Mouse (Mus musculus): ENCODE results near the gene Hcrtr2. TPM values are rescaled to one million over a fixed set of nuclear protein-coding genes. Genes with fewer than 3 reads are reported as not detected.

The Hcrtr2 gene
- total RNA-seq, 1 experiment: 0.31 TPM

DNA sequence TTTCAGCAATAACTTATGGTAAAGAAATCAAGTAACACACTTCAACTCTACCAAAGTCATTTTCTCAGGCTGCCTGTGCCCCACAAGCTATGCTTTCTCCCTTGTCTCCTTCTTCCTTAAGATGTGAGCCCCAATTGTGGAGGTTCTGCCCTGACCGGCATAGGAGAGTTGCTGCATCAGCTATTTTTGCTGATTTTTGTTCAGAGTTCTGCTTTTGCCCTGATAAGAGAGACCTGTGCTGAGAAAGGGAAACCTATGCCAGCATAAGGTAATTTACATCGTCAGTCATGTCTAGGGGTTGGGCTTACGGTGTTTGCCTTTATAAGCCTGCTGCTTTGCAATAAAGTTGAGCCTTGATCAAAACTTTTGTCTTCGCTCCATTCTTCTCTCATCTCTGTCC lies 71.5 kb downstream of the Hcrtr2 start:
- Histone ChIP-seq H3K27ac (ENCODE audit: insufficient read depth, low read depth, low read length, poor library complexity, severe bottlenecking) (no peak overlapping the region), H3K4me3 (ENCODE audit: insufficient read depth in 1 of 2, low read depth in 1 of 2, low read length in 2 of 2, poor library complexity in 1 of 2, severe bottlenecking in 1 of 2) (no peak overlapping the region)
- peak; percentile 58 for TF ChIP-seq MAFK (IDR thresholded peaks at IDR 0.05; ENCODE audit: insufficient read depth, low read depth, low read length)
- TF ChIP-seq ZNF384 (IDR thresholded peaks at IDR 0.05; ENCODE audit: low read depth, low read length): no peak
- TF ChIP-seq ZC3H11A (IDR thresholded peaks at IDR 0.05; ENCODE audit: borderline replicate concordance, low read depth, low read length): no peak
- TF ChIP-seq CHD2 (IDR thresholded peaks at IDR 0.05; ENCODE audit: low read depth, low read length): no peak
- no peak for TF ChIP-seq HCFC1 (IDR thresholded peaks at IDR 0.05; ENCODE audit: borderline replicate concordance, insufficient read depth, low read length)

DNA sequence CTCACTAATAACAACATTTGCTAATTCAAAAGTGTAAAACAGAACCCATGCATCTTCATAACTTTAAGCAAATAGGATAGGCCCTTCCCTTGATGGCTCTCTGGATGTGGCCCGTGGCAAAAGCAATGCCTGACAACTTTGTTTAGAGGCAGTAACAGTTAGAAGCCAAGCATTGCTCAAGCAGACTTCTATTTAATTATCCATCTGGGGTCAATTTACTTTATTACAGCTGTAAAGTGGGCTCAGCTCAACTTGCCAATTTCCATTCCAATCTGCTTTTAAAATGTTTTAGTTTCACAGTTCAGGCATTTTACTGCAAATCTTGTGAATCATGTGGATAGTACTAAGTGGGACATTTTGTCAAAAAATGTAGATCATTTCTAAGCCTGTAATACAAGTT lies 81.3 kb downstream of the Hcrtr2 start:
- DNase-seq (ENCODE audit: low read depth, low spot score): no peak
- H3K9ac ChIP-seq (ENCODE audit: insufficient read depth, low read depth, low read length, poor library complexity, severe bottlenecking): no peak overlapping the region
- TF ChIP-seq ZC3H11A (IDR thresholded peaks at IDR 0.05; ENCODE audit: borderline replicate concordance, low read depth, low read length) (no peak), MAFK (IDR thresholded peaks at IDR 0.05; ENCODE audit: insufficient read depth, low read depth, low read length) (no peak), CHD2 (IDR thresholded peaks at IDR 0.05; ENCODE audit: low read depth, low read length) (no peak), ZNF384 (IDR thresholded peaks at IDR 0.05; ENCODE audit: low read depth, low read length) (no peak)
- H3K27ac ChIP-seq (ENCODE audit: insufficient read depth, low read depth, low read length, poor library complexity, severe bottlenecking): no peak overlapping the region
- H3K4me3 ChIP-seq (ENCODE audit: insufficient read depth in 1 of 2, low read depth in 1 of 2, low read length in 2 of 2, poor library complexity in 1 of 2, severe bottlenecking in 1 of 2): no peak overlapping the region
- no peaks in the 10 kb centered on the region for H3K4me1 ChIP-seq (ENCODE audit: control insufficient read depth in 2 of 2, insufficient read depth in 2 of 2, low read length in 2 of 2, poor library complexity in 1 of 2)
- no peaks in the 10 kb centered on the region for H3K9me3 ChIP-seq (ENCODE audit: control insufficient read depth, insufficient read depth, low read depth, low read length)
- in situ Hi-C loops (cut with MboI; ENCODE audit: low sequenced_read_pairs in 2 of 2, unreplicated experiment in 2 of 2): no loop called here
- no peaks in the 10 kb centered on the region for H3K36me3 ChIP-seq (ENCODE audit: control insufficient read depth, insufficient read depth, low read length, poor library complexity, severe bottlenecking)

More for the DNA sequence above, 71.5 kb downstream of the Hcrtr2 start:
- in situ Hi-C loops (cut with MboI; ENCODE audit: low sequenced_read_pairs in 2 of 2, unreplicated experiment in 2 of 2): no loop called here
- H3K36me3 ChIP-seq (ENCODE audit: control insufficient read depth, insufficient read depth, low read length, poor library complexity, severe bottlenecking): no peaks in the 10 kb centered on the region
- no peaks in the 10 kb centered on the region; a peak in 1 of 4 replicates for H3K4me1 ChIP-seq (ENCODE audit: control insufficient read depth in 2 of 2, insufficient read depth in 2 of 2, low read length in 2 of 2, poor library complexity in 1 of 2)
- DNase-seq (ENCODE audit: low read depth, low spot score): no peak
- no peaks in the 10 kb centered on the region for H3K9me3 ChIP-seq (ENCODE audit: control insufficient read depth, insufficient read depth, low read depth, low read length)
- H3K9ac ChIP-seq (ENCODE audit: insufficient read depth, low read depth, low read length, poor library complexity, severe bottlenecking): no peak overlapping the region

GRCm38 (mm10) chr9:76237946-76238345 lies 85.7 kb downstream of the Hcrtr2 start:
- no peak overlapping the region for H3K4me3 ChIP-seq (ENCODE audit: insufficient read depth in 1 of 2, low read depth in 1 of 2, low read length in 2 of 2, poor library complexity in 1 of 2, severe bottlenecking in 1 of 2)
- peaks cover 2% of the 10 kb centered on the region in 2 experiments; a peak in 1 of 4 replicates for H3K4me1 ChIP-seq (ENCODE audit: control insufficient read depth in 2 of 2, insufficient read depth in 2 of 2, low read length in 2 of 2, poor library complexity in 1 of 2)
- no peaks in the 10 kb centered on the region for H3K9me3 ChIP-seq (ENCODE audit: control insufficient read depth, insufficient read depth, low read depth, low read length)
- H3K36me3 ChIP-seq (ENCODE audit: control insufficient read depth, insufficient read depth, low read length, poor library complexity, severe bottlenecking): no peaks in the 10 kb centered on the region
- H3K9ac ChIP-seq (ENCODE audit: insufficient read depth, low read depth, low read length, poor library complexity, severe bottlenecking): no peak overlapping the region
- TF ChIP-seq CHD2 (IDR thresholded peaks at IDR 0.05; ENCODE audit: low read depth, low read length): no peak
- no peak for TF ChIP-seq ZNF384 (IDR thresholded peaks at IDR 0.05; ENCODE audit: low read depth, low read length)
- no peak for TF ChIP-seq ZC3H11A (IDR thresholded peaks at IDR 0.05; ENCODE audit: borderline replicate concordance, low read depth, low read length)
- TF ChIP-seq HCFC1 (IDR thresholded peaks at IDR 0.05; ENCODE audit: borderline replicate concordance, insufficient read depth, low read length): no peak
- TF ChIP-seq MAFK (IDR thresholded peaks at IDR 0.05; ENCODE audit: insufficient read depth, low read depth, low read length): no peak
- in situ Hi-C loops (cut with MboI; ENCODE audit: low sequenced_read_pairs in 2 of 2, unreplicated experiment in 2 of 2): no loop called here
- no peak for DNase-seq (ENCODE audit: low read depth, low spot score)
- no peak overlapping the region for H3K27ac ChIP-seq (ENCODE audit: insufficient read depth, low read depth, low read length, poor library complexity, severe bottlenecking)

- in situ Hi-C loops (cut with MboI; ENCODE audit: low sequenced_read_pairs in 2 of 2, unreplicated experiment in 2 of 2): no loop called here
- peaks cover 2% of the 10 kb centered on the region in 2 experiments; a peak in 1 of 4 replicates for H3K4me1 ChIP-seq (ENCODE audit: control insufficient read depth in 2 of 2, insufficient read depth in 2 of 2, low read length in 2 of 2, poor library complexity in 1 of 2)
- TF ChIP-seq MAFK (IDR thresholded peaks at IDR 0.05; ENCODE audit: insufficient read depth, low read depth, low read length): no peak
- no peak for TF ChIP-seq CHD2 (IDR thresholded peaks at IDR 0.05; ENCODE audit: low read depth, low read length)
- TF ChIP-seq HCFC1 (IDR thresholded peaks at IDR 0.05; ENCODE audit: borderline replicate concordance, insufficient read depth, low read length): no peak
- no peak for TF ChIP-seq ZC3H11A (IDR thresholded peaks at IDR 0.05; ENCODE audit: borderline replicate concordance, low read depth, low read length)
- TF ChIP-seq ZNF384 (IDR thresholded peaks at IDR 0.05; ENCODE audit: low read depth, low read length): no peak
- H3K4me3 ChIP-seq (ENCODE audit: insufficient read depth in 1 of 2, low read depth in 1 of 2, low read length in 2 of 2, poor library complexity in 1 of 2, severe bottlenecking in 1 of 2): no peak overlapping the region
- H3K9me3 ChIP-seq (ENCODE audit: control insufficient read depth, insufficient read depth, low read depth, low read length): no peaks in the 10 kb centered on the region
- no peak overlapping the region for H3K27ac ChIP-seq (ENCODE audit: insufficient read depth, low read depth, low read length, poor library complexity, severe bottlenecking)
- DNase-seq (ENCODE audit: low read depth, low spot score): no peak
- H3K9ac ChIP-seq (ENCODE audit: insufficient read depth, low read depth, low read length, poor library complexity, severe bottlenecking): no peak overlapping the region
- no peaks in the 10 kb centered on the region for H3K36me3 ChIP-seq (ENCODE audit: control insufficient read depth, insufficient read depth, low read length, poor library complexity, severe bottlenecking)
Observed at GRCm38 (mm10) chr9:76237243-76237642, 86.4 kb downstream of the Hcrtr2 start.

GRCm38 (mm10) chr9:76236626-76237025 lies 87.0 kb downstream of the Hcrtr2 start:
- Histone ChIP-seq H3K9ac (ENCODE audit: insufficient read depth, low read depth, low read length, poor library complexity, severe bottlenecking) (no peak overlapping the region), H3K4me1 (ENCODE audit: control insufficient read depth in 2 of 2, insufficient read depth in 2 of 2, low read length in 2 of 2, poor library complexity in 1 of 2) (peaks cover 2% of the 10 kb centered on the region in 2 experiments; a peak in 1 of 4 replicates), H3K27ac (ENCODE audit: insufficient read depth, low read depth, low read length, poor library complexity, severe bottlenecking) (no peak overlapping the region), H3K4me3 (ENCODE audit: insufficient read depth in 1 of 2, low read depth in 1 of 2, low read length in 2 of 2, poor library complexity in 1 of 2, severe bottlenecking in 1 of 2) (no peak overlapping the region), H3K9me3 (ENCODE audit: control insufficient read depth, insufficient read depth, low read depth, low read length) (no peaks in the 10 kb centered on the region), H3K36me3 (ENCODE audit: control insufficient read depth, insufficient read depth, low read length, poor library complexity, severe bottlenecking) (no peaks in the 10 kb centered on the region)
- DNase-seq (ENCODE audit: low read depth, low spot score): peak; percentile 43
- TF ChIP-seq ZC3H11A (IDR thresholded peaks at IDR 0.05; ENCODE audit: borderline replicate concordance, low read depth, low read length) (peak; percentile 58; the same call in 1 of the 2 replicates), CHD2 (IDR thresholded peaks at IDR 0.05; ENCODE audit: low read depth, low read length) (no peak)
- in situ Hi-C loops (cut with MboI; ENCODE audit: low sequenced_read_pairs in 2 of 2, unreplicated experiment in 2 of 2): no loop called here

All from ES-E14 (cell line).